Mouse (Mus musculus) kidney, adult 18-20 months (tissue): ENCODE results near the gene Ugcg.
A peak's percentile ranks its signal among the peaks of the same experiment; 100 is the strongest.

Experiments
- DNase-seq: peaks from one replicate; pipeline ENCODE4 v3.0.0; 2021

The Ugcg gene

GRCm38 (mm10) chr4:59190650-59191424 lies 1.8 kb downstream of the Ugcg start:
- DNase-seq, result no peak

DNA sequence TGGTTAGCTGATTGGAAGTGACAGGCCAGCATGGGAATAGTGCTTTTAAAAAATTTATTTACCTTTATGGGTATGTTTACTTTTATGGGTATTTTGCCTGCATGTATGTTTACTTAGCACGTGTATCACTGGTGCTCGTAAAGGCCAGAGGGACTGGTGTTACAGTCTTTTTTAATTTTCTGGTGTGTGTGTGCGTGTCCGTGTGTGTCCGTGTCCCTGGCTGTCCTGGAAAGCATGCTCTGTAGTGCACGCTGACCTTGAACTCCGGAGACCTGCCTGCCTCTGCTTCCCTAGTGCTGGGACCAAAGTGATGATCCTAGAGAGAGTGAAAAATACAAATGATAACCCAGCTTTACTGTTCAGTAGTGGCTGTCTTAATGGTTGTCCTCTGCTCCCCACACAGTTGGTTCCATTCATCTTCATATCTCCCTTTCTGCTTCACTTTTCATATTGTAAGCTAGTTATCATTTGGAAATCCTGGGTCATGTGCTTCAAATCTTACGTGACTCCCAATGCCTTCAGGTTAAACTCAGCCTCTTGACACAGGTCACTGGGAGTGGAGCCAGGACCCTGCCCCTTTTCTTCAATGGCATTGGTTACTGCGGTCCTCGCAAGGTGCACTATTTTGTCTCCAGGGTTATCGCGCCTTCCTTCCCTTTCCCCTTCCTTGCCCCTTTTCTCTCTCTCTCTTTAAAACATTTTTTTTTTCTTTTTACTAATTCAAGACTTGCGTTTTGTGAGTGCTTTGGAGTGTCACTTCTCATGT lies 5.9 kb downstream of the Ugcg start:
- DNase-seq, result no peak

GRCm38 (mm10) chr4:59196346-59197077 lies 7.5 kb downstream of the Ugcg start:
- no peak for DNase-seq

GRCm38 (mm10) chr4:59197078-59197424 lies 8.0 kb downstream of the Ugcg start:
- DNase-seq, result no peak

DNA sequence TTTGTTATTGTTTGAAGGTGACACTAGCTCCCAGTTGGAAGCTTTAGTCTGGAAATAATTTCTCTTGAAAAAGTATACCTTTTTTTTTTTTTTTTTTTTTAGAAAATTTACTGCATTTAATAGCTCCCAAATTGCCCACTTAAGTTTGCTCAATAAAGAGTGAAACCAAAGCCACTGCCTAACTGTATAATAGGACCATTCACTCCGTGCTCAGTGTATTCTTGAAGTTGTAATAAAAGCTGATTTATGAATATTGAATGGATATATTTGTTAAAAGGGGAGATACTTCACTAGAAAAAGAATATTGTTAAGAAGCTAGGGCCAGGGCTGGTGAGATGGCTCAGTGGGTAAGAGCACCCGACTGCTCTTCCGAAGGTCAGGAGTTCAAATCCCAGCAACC lies 8.4 kb downstream of the Ugcg start:
- no peak for DNase-seq

- DNase-seq, result peak; percentile 35
These were observed 10.3 kb downstream of the Ugcg start for GRCm38 (mm10) chr4:59199341-59199740.

DNA sequence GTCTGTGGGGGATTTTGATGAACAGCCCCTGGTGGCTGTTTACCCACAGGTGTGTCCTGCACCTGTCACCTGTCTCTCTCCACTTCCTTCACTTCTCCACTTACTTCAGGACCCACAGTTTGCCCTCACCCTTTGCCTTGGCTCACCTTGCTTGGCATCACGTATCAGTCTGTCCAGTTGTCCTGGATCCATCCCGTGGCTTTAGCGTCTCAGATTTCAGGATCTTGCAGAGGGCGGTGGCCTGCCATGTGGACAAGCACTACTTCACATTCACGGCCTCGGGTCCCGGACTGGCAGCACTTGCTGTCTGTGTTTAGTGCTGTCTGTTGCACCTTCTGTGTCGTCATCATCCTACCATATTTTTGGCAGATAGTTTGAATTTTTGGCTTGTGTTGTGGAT lies 10.7 kb downstream of the Ugcg start:
- DNase-seq, result no peak

GRCm38 (mm10) chr4:59200636-59201035 lies 11.6 kb downstream of the Ugcg start:
- DNase-seq, result no peak

DNA sequence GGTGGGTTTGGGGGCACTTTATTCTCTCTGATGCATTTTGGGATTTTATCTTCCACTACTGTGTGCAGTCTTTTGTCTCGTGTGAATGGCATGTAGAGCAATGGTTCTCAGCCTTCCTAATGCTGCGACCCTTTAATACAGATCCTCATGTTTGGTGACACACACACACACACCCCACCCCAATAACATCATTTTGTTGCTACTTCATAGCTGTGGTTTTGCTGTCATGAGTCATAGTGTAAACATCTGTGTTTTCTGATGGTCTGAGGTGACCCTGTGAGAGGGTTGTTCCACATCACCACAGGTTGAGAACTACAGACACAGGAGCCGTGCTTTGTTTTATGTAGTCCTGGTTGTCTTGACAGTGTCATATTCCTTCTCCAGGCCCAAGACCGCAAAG lies 15.6 kb downstream of the Ugcg start:
- no peak for DNase-seq

- no peak for DNase-seq
These were observed 16.8 kb downstream of the Ugcg start for GRCm38 (mm10) chr4:59205758-59206340.

DNA sequence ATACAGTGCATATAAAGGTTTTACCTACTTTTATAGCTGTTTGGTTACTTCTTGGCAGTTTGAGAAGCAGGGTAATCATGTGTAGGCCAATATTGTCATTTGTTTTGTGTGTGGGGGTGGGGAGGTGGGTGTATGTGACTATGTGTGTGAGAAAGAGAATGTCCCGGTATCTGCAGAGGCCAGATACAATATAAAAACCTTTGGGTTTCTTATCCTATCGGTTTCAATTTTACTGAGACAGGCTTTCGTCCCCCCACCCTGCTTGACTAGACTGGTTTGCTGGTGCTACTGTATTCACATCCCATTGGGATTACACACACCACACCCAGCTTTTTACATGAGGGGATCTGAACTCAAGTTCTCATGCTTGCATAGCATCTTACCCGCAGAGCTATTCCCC lies 17.5 kb downstream of the Ugcg start:
- no peak for DNase-seq

- DNase-seq, result no peak
These were observed 19.6 kb downstream of the Ugcg start for GRCm38 (mm10) chr4:59208607-59209006.

- DNase-seq, result no peak
These were observed 22.1 kb downstream of the Ugcg start for GRCm38 (mm10) chr4:59211181-59211580.

DNA sequence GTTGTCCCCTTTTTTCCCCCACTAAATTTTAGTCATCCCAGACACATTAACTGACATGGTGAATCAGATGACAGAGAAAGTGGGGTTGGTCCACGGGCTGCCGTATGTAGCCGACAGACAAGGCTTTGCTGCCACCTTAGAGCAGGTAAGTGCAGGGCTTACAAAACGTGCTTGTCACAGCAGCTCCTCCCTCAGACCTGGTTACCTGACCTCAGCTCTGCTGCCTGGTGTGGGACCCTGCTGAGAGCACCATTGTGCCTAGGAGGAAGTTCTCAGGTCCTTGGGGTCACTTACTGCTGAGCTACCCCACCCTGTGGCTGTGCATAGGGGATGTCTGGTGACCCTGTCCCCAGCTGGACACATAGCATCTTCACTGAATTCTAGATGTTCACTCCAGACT lies 24.8 kb downstream of the Ugcg start:
- DNase-seq, result no peak

- no peak for DNase-seq
These were observed 25.6 kb downstream of the Ugcg start for GRCm38 (mm10) chr4:59214695-59215094.

GRCm38 (mm10) chr4:59215585-59215984 lies 26.5 kb downstream of the Ugcg start:
- DNase-seq, result no peak

- no peak for DNase-seq
These were observed 28.0 kb downstream of the Ugcg start for GRCm38 (mm10) chr4:59217101-59217500.

DNA sequence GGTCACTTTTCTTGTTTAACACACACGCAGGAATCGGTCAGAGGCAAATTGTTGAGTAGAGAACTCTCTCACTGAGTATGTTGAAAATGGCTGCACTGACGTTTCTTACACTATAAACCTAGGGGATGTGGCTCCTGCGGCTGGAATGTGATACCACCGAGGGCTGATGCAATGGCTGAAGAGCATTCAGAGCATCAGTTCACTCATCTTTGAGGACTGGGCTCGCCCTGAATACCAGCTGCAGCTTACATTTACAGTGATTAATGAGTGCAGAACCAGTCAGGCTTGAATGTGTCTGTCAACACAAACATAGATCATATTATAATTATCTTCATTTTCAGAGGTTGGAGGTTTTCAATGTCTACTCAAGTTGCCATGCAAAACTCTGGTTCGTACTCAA lies 29.1 kb downstream of the Ugcg start:
- no peak for DNase-seq

DNA sequence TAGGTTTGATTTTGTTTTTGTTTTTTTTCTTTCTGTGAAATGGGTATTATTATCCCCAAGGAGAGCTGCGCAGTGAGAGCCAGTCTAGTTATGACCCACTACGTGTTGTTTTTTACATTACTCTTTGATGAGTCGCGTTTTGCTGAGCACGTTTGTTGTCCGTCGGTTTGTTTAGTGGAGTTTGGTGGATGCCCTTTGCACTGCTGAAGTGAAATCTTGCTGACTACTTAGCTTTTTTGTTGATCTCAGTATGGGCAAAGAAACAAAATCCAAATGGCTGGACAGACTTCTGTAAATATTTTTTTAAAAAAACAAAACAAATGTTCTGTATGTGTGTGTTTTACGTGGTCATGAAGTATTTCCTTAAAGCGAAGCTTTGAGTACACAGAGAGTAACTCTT lies 33.2 kb downstream of the Ugcg start:
- no peak for DNase-seq

- DNase-seq, result no peak
These were observed 34.1 kb downstream of the Ugcg start for GRCm38 (mm10) chr4:59223055-59223615.

GRCm38 (mm10) chr4:59224889-59225288 lies 35.8 kb downstream of the Ugcg start:
- no peak for DNase-seq

DNA sequence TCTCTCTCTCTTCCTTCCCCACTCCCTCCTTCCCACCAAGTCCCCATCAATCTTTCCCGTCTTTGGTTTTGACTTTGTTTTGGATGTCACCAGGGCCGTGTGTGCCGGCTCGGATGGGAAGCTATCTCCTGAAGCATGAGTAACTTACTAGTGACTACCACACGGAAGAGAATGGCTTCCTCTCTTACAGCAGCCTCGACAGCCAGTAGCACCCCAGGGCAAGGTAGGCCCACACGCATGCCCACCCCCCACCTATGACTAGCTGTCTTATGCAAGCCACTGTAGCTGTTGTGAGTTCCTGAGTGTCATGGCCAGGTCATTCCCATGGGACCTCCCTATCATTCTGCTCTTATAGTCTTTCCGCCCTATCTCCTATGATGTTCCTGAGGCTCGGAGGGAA lies 38.0 kb downstream of the Ugcg start:
- DNase-seq, result no peak

- DNase-seq, result no peak
These were observed 39.9 kb downstream of the Ugcg start for GRCm38 (mm10) chr4:59228951-59229350.
